Mouse (Mus musculus) kidney, adult 9 months (tissue): ENCODE measurements around the gene Epb41.
A peak's percentile ranks its signal among the peaks of the same experiment; 100 is the strongest.

Source experiments
- DNase-seq: peaks from one replicate; pipeline ENCODE4 v3.0.0; 2022

Gene Epb41

GRCm38 (mm10) chr4:131919506-131920140, 155.5 kb downstream of the Epb41 start:
- no peak for DNase-seq

DNA sequence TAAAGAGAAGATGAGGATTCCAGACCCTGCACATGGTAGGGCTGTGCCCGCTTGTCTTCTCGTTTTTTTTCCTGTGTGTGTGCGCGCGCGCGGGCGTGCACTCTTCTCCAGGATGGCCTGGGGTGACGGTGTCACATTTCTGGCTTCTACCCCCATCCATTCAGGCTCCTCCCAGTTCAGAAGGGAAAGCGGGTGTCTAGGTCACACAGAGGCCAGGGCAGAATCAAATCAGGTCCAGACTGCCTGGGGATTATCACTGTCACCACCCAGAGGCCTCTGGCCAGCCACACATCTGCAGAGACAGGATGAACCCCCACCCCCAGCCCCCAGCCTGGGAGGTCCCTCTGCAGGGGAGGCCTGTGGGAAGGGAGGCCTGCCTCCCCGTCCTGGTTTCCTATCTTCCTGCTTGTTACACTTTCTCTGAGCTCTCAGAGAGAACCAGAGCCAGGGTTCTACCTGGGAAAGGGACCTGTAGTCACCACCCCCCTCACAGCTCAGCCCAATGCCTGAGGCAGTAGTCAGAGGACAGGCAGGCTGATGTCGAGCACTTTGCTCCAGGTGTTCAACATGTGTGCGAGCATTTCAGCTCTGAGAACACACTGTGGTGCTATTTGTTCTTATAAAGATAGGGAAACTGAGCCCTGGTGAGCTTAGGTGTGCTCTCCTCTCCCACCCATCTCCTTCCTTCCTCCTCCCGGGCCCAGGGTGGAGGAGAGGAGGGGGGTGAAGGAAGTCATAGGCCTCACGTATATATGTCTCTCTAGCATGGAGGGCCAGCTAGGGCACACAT, 156.2 kb downstream of the Epb41 start:
- DNase-seq, result peak; percentile 55

DNA sequence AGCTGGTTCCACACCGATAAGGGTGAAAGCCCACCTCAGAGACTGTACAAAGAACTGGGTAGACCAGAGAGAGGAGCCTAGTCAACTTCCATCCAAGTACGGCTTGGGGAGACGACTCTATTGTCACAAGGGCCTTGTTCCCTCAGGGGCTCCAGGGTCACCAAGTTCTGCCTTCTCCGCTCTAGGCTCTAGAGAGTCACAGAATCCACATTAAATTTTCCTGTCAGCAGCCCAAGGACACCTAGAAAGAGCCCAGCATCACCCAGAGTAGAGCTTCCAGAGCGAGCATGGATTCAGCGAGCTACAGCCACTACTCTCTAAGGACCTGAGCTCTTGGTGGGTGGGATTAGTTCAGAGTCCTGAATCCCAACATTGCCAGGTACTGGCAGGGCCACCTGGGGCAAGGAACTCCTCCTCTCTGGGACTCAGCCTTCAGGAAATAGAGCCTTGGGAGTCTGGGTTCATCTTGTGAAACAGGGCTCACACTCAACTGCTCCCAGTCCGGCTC, 157.0 kb downstream of the Epb41 start:
- DNase-seq, result no peak

GRCm38 (mm10) chr4:131917010-131917555, 158.0 kb downstream of the Epb41 start:
- peak; percentile 48 for DNase-seq

DNA sequence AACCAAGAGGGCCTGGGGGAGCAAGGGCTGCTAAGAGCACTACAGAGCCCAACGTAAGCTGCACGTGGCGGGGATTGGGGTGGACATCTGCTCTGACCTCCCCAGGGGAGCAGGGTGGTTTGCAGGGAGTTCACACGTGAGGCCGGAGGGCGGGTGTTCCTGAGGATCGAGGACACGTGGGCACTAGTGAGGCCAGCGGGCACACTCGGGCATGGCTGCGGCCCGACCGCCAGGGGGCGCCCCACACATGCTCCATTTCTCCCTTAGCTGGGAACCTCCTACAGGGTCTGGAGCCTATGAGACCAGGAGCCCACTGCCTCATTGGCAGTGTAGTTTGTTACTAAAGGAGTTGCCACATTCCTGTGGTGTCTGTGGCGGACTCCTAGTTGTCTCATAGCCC, 158.7 kb downstream of the Epb41 start:
- peak; percentile 94 for DNase-seq

DNA sequence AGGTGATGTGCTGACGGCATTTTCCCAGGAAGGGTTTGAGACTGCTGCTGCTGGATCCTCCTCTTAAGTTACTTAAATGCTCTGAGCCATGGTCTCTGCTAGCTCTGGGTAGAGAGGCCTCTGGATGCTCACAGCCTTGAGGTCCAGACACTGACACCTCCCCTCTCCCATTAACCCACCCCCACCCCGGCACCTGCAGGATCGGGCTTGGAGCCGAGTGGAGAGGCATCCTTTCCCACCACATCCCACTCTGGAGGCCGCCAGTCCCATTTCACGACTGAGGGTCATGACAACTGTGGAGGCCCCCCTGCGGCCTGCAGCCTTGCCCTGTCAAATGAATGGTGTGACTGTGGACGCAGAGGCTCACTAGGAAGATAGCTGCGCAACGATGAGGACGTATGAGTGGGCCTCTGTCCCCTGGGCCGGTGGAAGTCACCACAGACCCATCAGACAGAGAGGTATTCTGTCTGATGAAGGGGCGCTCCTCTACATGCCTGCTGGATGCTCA, 159.2 kb downstream of the Epb41 start:
- no peak for DNase-seq

DNA sequence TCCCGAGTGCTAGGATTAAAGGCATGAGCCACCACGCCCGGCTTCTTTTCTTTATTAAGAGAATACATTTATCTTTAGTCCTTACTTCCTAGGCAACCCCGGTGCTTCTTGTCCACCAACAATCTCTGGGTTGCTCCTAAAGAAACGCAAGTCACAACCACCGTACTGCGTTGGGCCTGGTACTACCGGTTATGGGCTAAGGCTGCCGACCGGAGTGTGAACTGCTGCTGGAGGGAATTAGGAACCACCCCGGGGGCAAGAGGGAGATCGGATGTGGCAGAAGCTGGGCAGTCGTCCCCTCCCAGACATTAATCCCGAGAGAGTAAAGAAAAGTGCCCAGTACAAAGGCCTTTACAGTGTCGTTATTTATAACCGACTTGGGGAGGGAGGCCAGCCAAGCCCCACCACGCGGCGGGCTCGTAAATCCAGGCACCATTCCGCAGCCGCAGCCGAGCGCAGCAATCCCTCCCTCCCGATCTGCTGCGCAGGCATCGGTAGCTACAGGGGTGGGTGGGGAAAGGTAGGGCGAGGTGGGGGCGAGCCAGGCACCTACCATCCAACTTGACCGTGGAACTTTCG, 160.1 kb downstream of the Epb41 start:
- peak; percentile 53 for DNase-seq

GRCm38 (mm10) chr4:131914046-131914643, 161.0 kb downstream of the Epb41 start:
- no peak for DNase-seq

- DNase-seq, result no peak
Observed at GRCm38 (mm10) chr4:131913526-131913925, 161.6 kb downstream of the Epb41 start.

DNA sequence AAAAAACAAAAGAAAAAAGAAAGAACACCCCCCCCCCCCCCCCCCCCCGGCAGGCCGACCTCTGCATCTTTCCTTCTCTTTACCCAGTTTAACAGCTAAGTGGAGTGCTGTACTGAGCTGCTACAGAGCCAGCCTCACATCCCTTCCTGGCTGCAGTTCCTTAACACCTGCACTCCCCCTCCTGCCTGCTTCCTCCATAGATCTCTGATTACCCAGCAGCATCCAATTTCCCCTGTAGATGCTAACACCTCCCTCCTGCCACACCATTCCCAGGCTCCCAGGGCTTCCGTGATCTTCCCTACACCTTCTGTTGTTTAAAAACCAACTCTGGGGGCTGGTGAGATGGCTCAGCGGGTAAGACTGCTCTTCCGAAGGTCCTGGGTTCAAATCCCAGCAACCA, 163.6 kb downstream of the Epb41 start:
- no peak for DNase-seq

DNA sequence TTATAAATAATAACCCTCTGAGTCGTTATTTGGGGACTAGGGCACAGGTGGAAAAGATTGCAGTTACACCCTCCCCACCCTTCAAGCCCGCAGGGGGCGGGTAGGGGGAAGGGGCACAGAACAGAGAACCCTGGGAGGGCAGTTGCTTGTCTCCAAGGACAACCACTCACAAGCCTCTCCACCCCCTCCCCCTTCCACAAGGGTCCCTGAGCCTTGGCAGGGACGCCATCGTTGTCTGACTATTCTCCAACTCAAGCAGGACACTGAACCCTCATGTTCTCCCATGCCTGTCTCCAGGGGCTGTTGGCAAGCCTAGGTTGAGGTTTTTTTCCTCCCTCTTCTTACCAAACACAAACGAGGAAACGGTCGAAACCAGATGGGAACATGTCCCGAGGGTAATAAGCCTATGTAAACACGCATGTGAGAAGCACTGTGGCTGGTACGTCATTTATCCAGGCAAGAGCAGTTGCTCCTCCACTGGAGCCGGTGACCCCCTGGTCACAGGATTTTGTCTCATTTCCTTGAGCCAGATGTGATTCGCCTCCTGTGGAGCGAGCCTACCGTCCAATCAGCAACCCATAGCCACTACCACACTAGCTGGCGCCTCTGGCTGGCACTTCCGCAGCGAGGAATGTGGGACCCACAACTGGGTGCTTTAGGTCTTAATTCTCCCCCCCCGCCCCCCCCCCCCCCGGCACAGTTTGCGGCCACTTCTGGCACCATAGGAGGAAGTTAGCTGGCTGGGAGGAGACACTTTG, 164.7 kb downstream of the Epb41 start:
- DNase-seq, result peak; percentile 45

GRCm38 (mm10) chr4:131907912-131908311, 167.2 kb downstream of the Epb41 start:
- DNase-seq, result no peak

DNA sequence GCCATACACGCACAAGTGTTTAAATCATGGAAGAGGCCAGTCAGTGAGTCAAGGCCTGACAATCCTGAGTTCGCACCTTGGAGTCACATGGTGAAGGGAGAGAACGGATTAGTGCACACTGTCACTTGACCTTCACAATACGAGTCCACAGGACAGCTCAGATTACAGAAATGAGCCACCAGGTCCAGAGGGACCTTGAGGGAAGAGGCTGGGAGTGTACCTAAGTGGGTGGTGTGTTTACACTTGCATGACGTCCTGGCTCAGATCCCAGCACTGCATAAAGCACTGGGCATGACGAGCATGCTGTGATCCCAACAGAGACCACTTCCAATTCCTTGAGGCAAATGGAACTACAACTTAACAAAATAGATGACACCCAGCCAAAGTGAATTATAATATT, 168.7 kb downstream of the Epb41 start:
- no peak for DNase-seq

DNA sequence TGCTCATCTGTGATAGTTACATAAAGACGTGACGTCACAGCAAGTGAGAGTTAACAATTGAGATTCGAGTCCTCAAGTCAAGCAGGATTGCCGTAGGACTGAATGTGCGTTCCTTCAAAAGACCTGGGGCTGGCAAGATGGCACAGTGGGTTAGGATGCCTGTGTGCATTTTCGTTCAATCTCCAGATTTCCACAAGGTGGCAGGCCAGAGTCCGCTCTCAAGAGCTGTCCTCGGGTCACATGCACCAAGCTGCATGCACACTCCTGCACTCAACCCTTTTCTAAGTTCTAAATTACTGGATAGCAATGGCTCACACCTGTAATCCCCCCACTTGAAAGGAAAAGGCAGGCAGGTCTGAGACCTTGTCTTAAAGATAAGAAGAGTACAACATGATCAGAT, 170.6 kb downstream of the Epb41 start:
- DNase-seq, result peak; percentile 71

DNA sequence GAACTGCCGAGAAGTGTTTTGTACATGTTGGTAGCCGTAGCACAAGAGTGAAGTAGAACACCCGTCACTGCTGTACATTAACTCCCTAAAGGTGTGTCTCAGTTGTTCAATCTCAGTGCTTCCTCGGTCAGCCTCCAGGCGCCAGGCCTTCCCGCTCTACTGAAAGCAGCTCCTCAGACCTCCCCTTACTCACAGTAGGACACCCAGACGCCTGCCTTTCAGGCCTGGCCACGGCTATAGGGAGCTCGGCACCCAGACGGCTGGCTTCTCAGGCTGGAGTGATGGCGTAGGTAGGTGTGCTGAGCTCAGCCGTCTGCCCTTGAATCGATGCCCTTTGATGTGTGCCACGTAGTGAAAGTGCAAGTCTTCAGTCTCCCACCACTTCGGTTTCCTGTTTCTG, 174.0 kb downstream of the Epb41 start:
- no peak for DNase-seq

- no peak for DNase-seq
Observed at GRCm38 (mm10) chr4:131899180-131899554, 176.0 kb downstream of the Epb41 start.

GRCm38 (mm10) chr4:131898503-131899179, 176.5 kb downstream of the Epb41 start:
- DNase-seq, result no peak

GRCm38 (mm10) chr4:131897787-131898186, 177.3 kb downstream of the Epb41 start:
- DNase-seq, result peak; percentile 91

DNA sequence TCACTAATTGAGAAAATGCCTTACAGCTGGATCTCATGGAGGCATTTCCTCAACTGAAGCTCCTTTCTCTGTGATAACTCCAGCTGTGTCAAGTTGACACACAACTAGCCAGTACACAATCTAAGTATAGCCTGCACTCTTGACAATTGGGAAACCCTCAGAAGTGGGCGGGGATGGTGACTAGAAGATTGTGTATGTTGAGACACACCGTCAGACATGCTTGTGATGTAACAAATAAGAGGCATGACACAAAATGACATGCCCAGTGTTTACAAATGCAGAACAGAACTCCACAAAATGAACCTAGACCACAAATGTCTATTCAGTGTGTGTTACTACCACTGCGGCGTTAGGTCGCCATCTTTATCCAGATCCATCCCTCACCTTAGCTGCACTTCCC, 178.0 kb downstream of the Epb41 start:
- no peak for DNase-seq

GRCm38 (mm10) chr4:131890692-131891091, 184.4 kb downstream of the Epb41 start:
- DNase-seq, result no peak

GRCm38 (mm10) chr4:131888564-131888963, 186.6 kb downstream of the Epb41 start:
- no peak for DNase-seq

DNA sequence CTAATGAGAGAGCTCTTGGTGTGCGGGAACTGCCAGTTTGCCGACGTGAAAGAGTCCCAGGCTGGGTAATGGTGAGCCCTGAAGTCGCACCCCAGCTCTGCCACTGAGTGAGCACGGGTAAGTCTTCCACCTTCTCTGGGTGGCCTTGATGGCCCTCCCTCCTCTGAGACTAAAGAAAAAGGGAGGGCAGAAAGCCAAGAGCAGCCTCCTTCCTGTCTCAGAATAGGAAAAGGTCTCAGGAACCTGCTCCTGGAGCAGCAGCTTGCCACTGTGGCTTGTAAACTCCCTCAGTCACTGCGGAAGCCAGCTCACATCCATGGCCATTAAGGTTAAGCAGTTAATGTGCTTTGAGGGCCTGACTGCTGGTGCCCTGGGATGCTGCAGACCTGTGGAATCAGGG, 189.7 kb downstream of the Epb41 start:
- DNase-seq, result peak; percentile 49
